Mouse (Mus musculus): ENCODE data around the gene Bsn. TPM values are rescaled to one million over a fixed set of nuclear protein-coding genes. Genes with fewer than 3 reads are reported as not detected.

Bsn gene
- polyA plus RNA-seq, 1 experiment from 2014 or later = 0.97 TPM

DNA sequence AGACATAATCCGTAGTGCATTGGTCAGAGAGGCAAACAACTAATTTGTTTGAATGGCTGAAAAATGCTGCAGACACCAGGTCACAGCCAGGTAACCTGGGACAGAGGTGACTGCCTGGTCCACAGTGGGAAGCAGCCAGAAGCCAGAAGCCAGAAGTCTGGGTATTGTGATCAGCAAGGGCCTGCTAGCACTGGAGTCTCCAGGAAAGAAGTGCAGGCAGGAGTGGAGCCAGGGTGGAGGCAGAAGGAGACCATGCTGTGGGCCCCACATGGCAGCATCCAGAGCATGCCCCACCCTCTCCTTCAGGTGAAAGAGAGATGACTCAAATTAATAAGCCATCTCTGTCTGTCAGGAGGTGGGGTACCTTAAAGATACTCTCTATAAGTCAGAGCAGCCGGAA lies 46.7 kb downstream of the Bsn start:
- WGBS = 82% methylated on average over 2 of the region's 2 CpGs
- H3K4me3 ChIP-seq (ENCODE audit: low read depth, low read length) = no peak overlapping the region
- no peak overlapping the region for H3K9ac ChIP-seq (replicated peaks; ENCODE audit: low read length)
- no peaks in the 10 kb centered on the region for H3K4me1 ChIP-seq (ENCODE audit: control insufficient read depth, insufficient read depth, low read length)
- no peak for DNase-seq (ENCODE audit: low spot score)
- H3K27me3 ChIP-seq (ENCODE audit: control insufficient read depth, insufficient read depth, low read length) = no peaks in the 10 kb centered on the region
- no peaks in the 10 kb centered on the region for H3K9me3 ChIP-seq (replicated peaks; ENCODE audit: control insufficient read depth, low read length)
- no peak overlapping the region for H3K27ac ChIP-seq (replicated peaks; ENCODE audit: low read depth, low read length)
- ATAC-seq (replicated peaks; ENCODE audit: insufficient number of reproducible peaks, low FRiP score, low TSS enrichment, low read depth) = no peak
- no peak overlapping the region for H3K4me2 ChIP-seq (ENCODE audit: low read depth, low read length)
- H3K36me3 ChIP-seq (replicated peaks; ENCODE audit: control insufficient read depth, insufficient read depth, low read depth, low read length) = no peaks in the 10 kb centered on the region

DNA sequence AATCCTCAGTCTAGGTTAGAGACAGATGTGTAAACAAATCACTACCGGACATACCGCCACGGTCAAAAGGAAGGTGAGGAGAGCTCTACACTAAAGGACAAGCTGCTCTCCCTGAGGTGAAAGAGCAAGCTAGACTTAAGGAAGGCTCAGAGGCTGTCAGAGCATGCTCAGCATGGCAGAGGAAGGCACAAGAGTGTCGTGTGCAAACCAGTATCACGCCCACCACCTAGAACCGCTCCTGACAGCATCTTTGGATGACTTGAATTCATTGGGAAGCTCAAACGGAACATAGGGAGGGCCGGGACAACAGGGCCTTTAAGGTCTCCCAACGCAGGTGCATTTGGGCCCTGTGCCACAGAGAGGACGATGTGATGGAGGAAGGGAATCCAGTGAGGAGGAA lies 48.8 kb downstream of the Bsn start:
- H3K9ac ChIP-seq (replicated peaks; ENCODE audit: low read length) = no peak overlapping the region
- 85% methylated on average over 10 of the region's 10 CpGs for WGBS
- DNase-seq (ENCODE audit: low spot score) (no peak), ATAC-seq (replicated peaks; ENCODE audit: insufficient number of reproducible peaks, low FRiP score, low TSS enrichment, low read depth) (no peak)
- no peaks in the 10 kb centered on the region for H3K9me3 ChIP-seq (replicated peaks; ENCODE audit: control insufficient read depth, low read length)
- no peaks in the 10 kb centered on the region; the same call in 1 of the 2 replicates for H3K4me1 ChIP-seq (ENCODE audit: control insufficient read depth, insufficient read depth, low read length)
- H3K4me2 ChIP-seq (ENCODE audit: low read depth, low read length) = no peak overlapping the region
- H3K27me3 ChIP-seq (ENCODE audit: control insufficient read depth, insufficient read depth, low read length) = no peaks in the 10 kb centered on the region
- no peaks in the 10 kb centered on the region for H3K36me3 ChIP-seq (replicated peaks; ENCODE audit: control insufficient read depth, insufficient read depth, low read depth, low read length)
- no peak overlapping the region for H3K4me3 ChIP-seq (ENCODE audit: low read depth, low read length)
- no peak overlapping the region for H3K27ac ChIP-seq (replicated peaks; ENCODE audit: low read depth, low read length)

DNA sequence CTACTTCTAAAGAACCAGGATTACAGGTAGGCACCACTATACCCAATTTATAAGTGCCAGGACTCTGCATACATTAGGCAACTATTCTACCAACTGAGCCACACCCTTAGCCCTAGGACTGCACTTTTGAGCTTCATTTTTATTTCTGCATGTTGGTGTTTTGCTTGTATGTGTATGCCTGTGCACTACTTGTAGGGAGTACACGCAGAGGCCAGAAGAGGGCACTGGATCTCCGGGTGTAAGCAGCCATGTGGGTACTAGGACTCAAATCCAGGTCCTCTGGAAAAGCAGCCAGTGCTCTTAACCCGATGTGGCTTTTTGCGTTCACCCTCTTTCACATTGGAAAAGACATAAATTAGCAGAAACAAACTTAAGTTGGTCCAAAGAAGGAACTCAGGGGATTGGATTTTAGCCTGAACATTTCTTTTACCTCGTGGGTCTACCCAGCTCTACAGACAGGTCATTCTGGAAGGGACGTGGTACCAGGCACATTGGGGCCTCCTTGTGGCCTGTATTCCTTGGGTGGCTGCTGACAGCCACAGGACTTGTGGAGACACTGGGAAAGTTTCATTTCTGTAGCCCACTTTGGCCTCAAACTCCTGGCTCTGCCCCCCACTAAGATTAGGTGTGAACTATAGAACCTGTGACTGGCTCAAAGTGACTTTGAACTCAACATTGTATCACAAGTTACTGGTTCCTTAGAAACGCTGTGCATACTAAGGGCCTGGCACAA lies 50.1 kb downstream of the Bsn start:
- ATAC-seq (replicated peaks; ENCODE audit: insufficient number of reproducible peaks, low FRiP score, low TSS enrichment, low read depth) = no peak
- no peaks in the 10 kb centered on the region; the same call in 1 of the 2 replicates for H3K4me1 ChIP-seq (ENCODE audit: control insufficient read depth, insufficient read depth, low read length)
- no peaks in the 10 kb centered on the region for H3K36me3 ChIP-seq (replicated peaks; ENCODE audit: control insufficient read depth, insufficient read depth, low read depth, low read length)
- WGBS = 76% methylated on average over 7 of the region's 7 CpGs
- DNase-seq (ENCODE audit: low spot score) = no peak
- no peaks in the 10 kb centered on the region for H3K9me3 ChIP-seq (replicated peaks; ENCODE audit: control insufficient read depth, low read length)
- H3K9ac ChIP-seq (replicated peaks; ENCODE audit: low read length) = no peak overlapping the region
- H3K27me3 ChIP-seq (ENCODE audit: control insufficient read depth, insufficient read depth, low read length) = no peaks in the 10 kb centered on the region
- no peak overlapping the region for H3K4me3 ChIP-seq (ENCODE audit: low read depth, low read length)
- no peak overlapping the region for H3K27ac ChIP-seq (replicated peaks; ENCODE audit: low read depth, low read length)
- no peak overlapping the region for H3K4me2 ChIP-seq (ENCODE audit: low read depth, low read length)

DNA sequence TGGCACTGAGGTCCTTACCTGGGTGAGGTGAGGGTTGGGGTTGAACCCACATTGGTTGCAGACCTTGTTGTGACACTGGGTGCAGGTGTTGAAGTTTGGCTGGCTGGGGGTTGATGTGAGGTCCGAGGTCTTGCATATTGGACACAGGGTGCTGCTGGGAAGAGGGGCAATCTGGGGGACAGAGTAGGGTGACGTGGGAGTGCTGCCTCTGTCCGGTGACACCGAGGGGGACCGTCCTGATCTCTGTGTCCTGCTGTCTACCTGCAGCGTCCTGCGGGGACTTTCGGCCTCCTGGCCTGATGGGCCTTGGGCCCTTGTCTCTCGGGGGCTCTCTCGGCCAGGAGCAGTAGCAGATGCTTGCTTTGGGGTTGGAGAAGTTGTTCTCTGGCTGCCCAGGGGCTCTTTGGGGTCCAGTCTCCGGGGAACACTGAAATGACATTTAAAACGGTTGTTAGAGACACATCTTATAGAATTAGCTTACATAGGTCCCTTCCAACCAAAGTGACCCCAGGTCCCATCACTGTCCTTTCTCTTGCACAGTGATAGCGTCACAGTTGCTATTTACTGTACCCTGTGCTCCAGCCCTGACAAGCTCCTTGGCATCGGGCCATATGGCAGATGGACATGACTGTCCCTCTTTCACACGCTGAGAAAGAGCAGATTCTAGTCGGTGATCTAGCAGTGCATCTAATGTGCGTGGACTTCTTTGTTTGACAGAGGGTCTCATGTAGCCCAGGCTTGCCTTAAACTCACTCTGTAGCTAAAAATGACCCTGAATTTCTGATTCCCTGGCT lies 50.8 kb downstream of the Bsn start:
- H3K4me2 ChIP-seq (ENCODE audit: low read depth, low read length) = no peak overlapping the region
- ATAC-seq (replicated peaks; ENCODE audit: insufficient number of reproducible peaks, low FRiP score, low TSS enrichment, low read depth) = no peak
- DNase-seq (ENCODE audit: low spot score) = no peak
- no peaks in the 10 kb centered on the region; the same call in 1 of the 2 replicates for H3K4me1 ChIP-seq (ENCODE audit: control insufficient read depth, insufficient read depth, low read length)
- 84% methylated on average over 17 of the region's 17 CpGs for WGBS
- H3K9me3 ChIP-seq (replicated peaks; ENCODE audit: control insufficient read depth, low read length) = no peaks in the 10 kb centered on the region
- H3K36me3 ChIP-seq (replicated peaks; ENCODE audit: control insufficient read depth, insufficient read depth, low read depth, low read length) = no peaks in the 10 kb centered on the region
- H3K9ac ChIP-seq (replicated peaks; ENCODE audit: low read length) = no peak overlapping the region
- H3K27me3 ChIP-seq (ENCODE audit: control insufficient read depth, insufficient read depth, low read length) = no peaks in the 10 kb centered on the region
- no peak overlapping the region for H3K4me3 ChIP-seq (ENCODE audit: low read depth, low read length)
- H3K27ac ChIP-seq (replicated peaks; ENCODE audit: low read depth, low read length) = no peak overlapping the region

DNA sequence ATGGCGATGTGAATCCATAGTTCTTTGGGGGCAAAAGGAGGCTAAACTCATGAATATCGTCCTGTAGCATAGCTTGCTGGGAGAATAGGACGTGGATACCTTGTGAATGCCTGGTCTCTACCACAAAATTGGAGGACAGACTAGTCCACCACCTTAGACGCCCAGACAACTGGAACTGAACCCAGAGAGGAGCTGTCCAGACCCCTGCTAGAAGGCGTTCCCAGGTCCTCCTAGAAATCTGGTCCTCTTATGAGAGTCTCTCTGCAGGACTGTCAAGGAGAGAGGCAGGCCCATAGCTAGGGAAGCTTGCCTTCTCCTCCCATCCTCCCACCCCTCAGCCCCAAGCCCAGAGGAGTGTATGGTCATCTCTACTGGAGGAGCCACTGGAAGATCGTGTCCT lies 52.1 kb downstream of the Bsn start:
- Histone ChIP-seq H3K9me3 (replicated peaks; ENCODE audit: control insufficient read depth, low read length) (no peaks in the 10 kb centered on the region), H3K27ac (replicated peaks; ENCODE audit: low read depth, low read length) (no peak overlapping the region), H3K27me3 (ENCODE audit: control insufficient read depth, insufficient read depth, low read length) (no peaks in the 10 kb centered on the region), H3K4me1 (ENCODE audit: control insufficient read depth, insufficient read depth, low read length) (no peaks in the 10 kb centered on the region; the same call in 1 of the 2 replicates), H3K9ac (replicated peaks; ENCODE audit: low read length) (no peak overlapping the region), H3K36me3 (replicated peaks; ENCODE audit: control insufficient read depth, insufficient read depth, low read depth, low read length) (no peaks in the 10 kb centered on the region), H3K4me3 (ENCODE audit: low read depth, low read length) (no peak overlapping the region), H3K4me2 (ENCODE audit: low read depth, low read length) (no peak overlapping the region)
- 71% methylated on average over 6 of the region's 6 CpGs for WGBS
- DNase-seq (ENCODE audit: low spot score) (no peak), ATAC-seq (replicated peaks; ENCODE audit: insufficient number of reproducible peaks, low FRiP score, low TSS enrichment, low read depth) (no peak)

DNA sequence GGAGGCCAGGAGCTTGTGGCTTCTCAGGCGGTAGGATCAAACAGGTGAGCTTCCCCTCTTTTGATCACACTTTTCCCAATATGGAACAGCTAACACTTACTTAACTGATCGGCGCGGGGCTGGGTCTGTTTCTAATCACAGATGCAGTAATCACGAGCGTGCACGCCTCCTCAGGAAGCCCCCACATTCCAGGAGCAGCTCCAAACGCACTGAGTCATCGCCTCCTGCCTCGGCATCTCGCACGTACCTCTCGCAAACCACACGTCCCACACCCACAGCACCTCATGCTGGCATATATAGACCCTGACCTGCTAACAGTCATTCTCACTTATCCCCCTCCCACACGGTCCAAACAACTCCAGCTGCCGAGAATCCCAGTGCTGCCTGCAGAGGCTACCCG lies 52.7 kb downstream of the Bsn start:
- Histone ChIP-seq H3K4me3 (ENCODE audit: low read depth, low read length) (no peak overlapping the region), H3K27me3 (ENCODE audit: control insufficient read depth, insufficient read depth, low read length) (no peaks in the 10 kb centered on the region), H3K36me3 (replicated peaks; ENCODE audit: control insufficient read depth, insufficient read depth, low read depth, low read length) (no peaks in the 10 kb centered on the region), H3K9me3 (replicated peaks; ENCODE audit: control insufficient read depth, low read length) (no peaks in the 10 kb centered on the region), H3K27ac (replicated peaks; ENCODE audit: low read depth, low read length) (no peak overlapping the region), H3K4me1 (ENCODE audit: control insufficient read depth, insufficient read depth, low read length) (no peaks in the 10 kb centered on the region; the same call in 1 of the 2 replicates), H3K4me2 (ENCODE audit: low read depth, low read length) (no peak overlapping the region), H3K9ac (replicated peaks; ENCODE audit: low read length) (no peak overlapping the region)
- ATAC-seq (replicated peaks; ENCODE audit: insufficient number of reproducible peaks, low FRiP score, low TSS enrichment, low read depth) (no peak), DNase-seq (ENCODE audit: low spot score) (peak; percentile 68)
- WGBS = 41% methylated on average over 17 of the region's 17 CpGs

DNA sequence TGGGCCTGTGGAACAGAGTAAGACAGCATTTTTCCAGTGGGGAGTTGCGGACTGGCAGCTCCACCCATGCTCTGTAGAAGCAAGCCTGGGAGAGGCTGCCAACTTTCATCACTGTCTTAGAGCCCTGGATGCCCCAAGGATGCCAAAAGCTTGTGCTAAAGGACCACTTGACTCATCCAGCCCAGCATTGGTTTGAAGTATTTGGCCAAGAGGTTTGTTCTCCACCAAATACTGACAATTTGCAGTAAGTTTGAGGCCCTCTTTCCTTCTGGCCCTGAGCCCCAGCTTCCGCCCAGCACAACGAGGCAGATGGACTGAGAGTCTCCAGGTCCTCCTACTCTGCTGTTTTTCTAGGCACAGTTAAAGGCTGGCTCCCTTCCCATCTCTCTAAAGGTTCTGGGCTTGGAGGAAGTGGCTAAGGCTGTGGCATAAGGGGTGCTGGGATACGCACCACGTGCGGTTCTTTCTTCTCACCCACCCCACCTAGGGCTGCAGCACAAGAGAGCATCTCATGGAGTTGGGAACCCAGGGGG lies 53.2 kb downstream of the Bsn start:
- H3K4me3 ChIP-seq (ENCODE audit: low read depth, low read length) = no peak overlapping the region
- no peaks in the 10 kb centered on the region for H3K36me3 ChIP-seq (replicated peaks; ENCODE audit: control insufficient read depth, insufficient read depth, low read depth, low read length)
- H3K27me3 ChIP-seq (ENCODE audit: control insufficient read depth, insufficient read depth, low read length) = no peaks in the 10 kb centered on the region
- H3K27ac ChIP-seq (replicated peaks; ENCODE audit: low read depth, low read length) = no peak overlapping the region
- H3K9ac ChIP-seq (replicated peaks; ENCODE audit: low read length) = no peak overlapping the region
- H3K9me3 ChIP-seq (replicated peaks; ENCODE audit: control insufficient read depth, low read length) = no peaks in the 10 kb centered on the region
- H3K4me1 ChIP-seq (ENCODE audit: control insufficient read depth, insufficient read depth, low read length) = no peaks in the 10 kb centered on the region; the same call in 1 of the 2 replicates
- no peak for DNase-seq (ENCODE audit: low spot score)
- WGBS = 85% methylated on average over 6 of the region's 6 CpGs
- no peak overlapping the region for H3K4me2 ChIP-seq (ENCODE audit: low read depth, low read length)
- ATAC-seq (replicated peaks; ENCODE audit: insufficient number of reproducible peaks, low FRiP score, low TSS enrichment, low read depth) = no peak

DNA sequence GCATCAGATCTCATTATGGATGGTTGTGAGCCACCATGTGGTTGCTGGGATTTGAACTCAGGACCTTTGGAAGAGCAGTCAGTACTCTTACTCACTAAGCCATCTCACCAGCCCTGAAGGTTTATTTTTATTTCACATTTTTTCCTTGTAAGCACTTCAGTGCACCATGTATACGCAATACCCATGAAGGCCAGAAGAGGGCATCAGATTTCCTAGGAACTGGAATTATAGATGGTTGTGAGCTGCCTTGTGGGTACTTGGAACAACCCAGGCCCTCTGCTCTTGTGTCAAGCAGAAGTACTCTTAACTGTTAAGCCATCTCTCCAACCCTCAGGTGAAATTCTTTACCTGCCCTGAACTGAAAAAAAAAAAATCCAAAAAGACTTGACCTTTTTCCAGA lies 54.0 kb downstream of the Bsn start:
- H3K27me3 ChIP-seq (ENCODE audit: control insufficient read depth, insufficient read depth, low read length) = no peaks in the 10 kb centered on the region
- H3K36me3 ChIP-seq (replicated peaks; ENCODE audit: control insufficient read depth, insufficient read depth, low read depth, low read length) = no peaks in the 10 kb centered on the region
- no peak overlapping the region for H3K9ac ChIP-seq (replicated peaks; ENCODE audit: low read length)
- no peak overlapping the region for H3K4me2 ChIP-seq (ENCODE audit: low read depth, low read length)
- 43% methylated on average over 1 of the region's 1 CpGs for WGBS
- no peaks in the 10 kb centered on the region; the same call in 1 of the 2 replicates for H3K4me1 ChIP-seq (ENCODE audit: control insufficient read depth, insufficient read depth, low read length)
- ATAC-seq (replicated peaks; ENCODE audit: insufficient number of reproducible peaks, low FRiP score, low TSS enrichment, low read depth) = no peak
- DNase-seq (ENCODE audit: low spot score) = peak; percentile 62
- H3K9me3 ChIP-seq (replicated peaks; ENCODE audit: control insufficient read depth, low read length) = no peaks in the 10 kb centered on the region
- no peak overlapping the region for H3K4me3 ChIP-seq (ENCODE audit: low read depth, low read length)
- H3K27ac ChIP-seq (replicated peaks; ENCODE audit: low read depth, low read length) = no peak overlapping the region
